Mouse (Mus musculus) bone marrow, adult 2 months (tissue): ENCODE results near the gene Ace. TPM values are rescaled to one million over a fixed set of nuclear protein-coding genes. Genes with fewer than 3 reads are reported as not detected.
"Not testable (repeated sequence)": the region's sequence is repeated elsewhere in the genome, so short reads cannot be mapped to it uniquely, and the experiment has no call there.

Experiments used
- H3K27ac ChIP-seq: fragments of 200-500 bp; 2 replicates; pipeline ENCODE4 v1.5.1; 2012; ENCODE audit warnings: low read depth, mild to moderate bottlenecking, control low read depth, inconsistent platforms, low read length; ENCODE audit not compliant: control insufficient read depth, poor library complexity, insufficient read depth
- H3K4me1 ChIP-seq: fragments of 200-500 bp; 2 replicates; pipeline ENCODE4 v1.6.1; 2011; ENCODE audit warnings: low read length; ENCODE audit not compliant: control insufficient read depth, insufficient read depth
- H3K4me3 ChIP-seq: fragments of 200-500 bp; replicated peaks from 2 replicates; pipeline ENCODE3; 2011; ENCODE audit warnings: mild to moderate bottlenecking, low read depth, low read length, control low read depth; ENCODE audit not compliant: control insufficient read depth
- CTCF ChIP-seq: fragments of 200-500 bp; IDR thresholded peaks from 2 replicates; pipeline ENCODE4 v1.5.1; 2011; ENCODE audit warnings: low read length, control low read depth; ENCODE audit not compliant: control insufficient read depth, insufficient read depth
- POLR2A ChIP-seq: fragments of 200-500 bp; IDR thresholded peaks from 2 replicates; pipeline ENCODE4 v1.6.1; 2011; ENCODE audit warnings: low read depth, mild to moderate bottlenecking, control low read depth, low read length, borderline replicate concordance; ENCODE audit not compliant: control insufficient read depth
- WGBS: fragments of 180-500 bp; shearing (Covaris S2); methylation state at CpG from one replicate; pipeline ENCODE4 v1.1.7; 2018; 5-methylcytosine and 5-hydroxymethylcytosine counted together
- polyA plus RNA-seq: library from polyadenylated mRNA; stranded (reverse); fragments of >200 nt; gene quantifications from 2 replicates; pipeline ENCODE4 v1.2.4, GENCODE M21; 2011; ENCODE audit warnings: low replicate concordance; ENCODE audit not compliant: missing spikeins, insufficient read depth, insufficient read length

Gene Ace
- polyA plus RNA-seq, 1 experiment = 3.9 TPM

GRCm38 (mm10) chr11:106013556-106014225 is 45.9 kb downstream of the Ace start:
- Histone ChIP-seq H3K4me1 (no peaks in the 10 kb centered on the region; the same call in 1 of the 2 replicates), H3K27ac (no peak overlapping the region), H3K4me3 (no peak overlapping the region)
- TF ChIP-seq POLR2A = no peak
- no peak for TF ChIP-seq CTCF
- 67% methylated on average over 11 of the region's 11 CpGs for WGBS

GRCm38 (mm10) chr11:106016440-106016839 is 48.7 kb downstream of the Ace start:
- Histone ChIP-seq H3K4me3 (no peak overlapping the region), H3K27ac (no peak overlapping the region), H3K4me1 (no peaks in the 10 kb centered on the region)
- 67% methylated on average over 5 of the region's 5 CpGs for WGBS
- TF ChIP-seq CTCF = no peak
- no peak for TF ChIP-seq POLR2A

DNA sequence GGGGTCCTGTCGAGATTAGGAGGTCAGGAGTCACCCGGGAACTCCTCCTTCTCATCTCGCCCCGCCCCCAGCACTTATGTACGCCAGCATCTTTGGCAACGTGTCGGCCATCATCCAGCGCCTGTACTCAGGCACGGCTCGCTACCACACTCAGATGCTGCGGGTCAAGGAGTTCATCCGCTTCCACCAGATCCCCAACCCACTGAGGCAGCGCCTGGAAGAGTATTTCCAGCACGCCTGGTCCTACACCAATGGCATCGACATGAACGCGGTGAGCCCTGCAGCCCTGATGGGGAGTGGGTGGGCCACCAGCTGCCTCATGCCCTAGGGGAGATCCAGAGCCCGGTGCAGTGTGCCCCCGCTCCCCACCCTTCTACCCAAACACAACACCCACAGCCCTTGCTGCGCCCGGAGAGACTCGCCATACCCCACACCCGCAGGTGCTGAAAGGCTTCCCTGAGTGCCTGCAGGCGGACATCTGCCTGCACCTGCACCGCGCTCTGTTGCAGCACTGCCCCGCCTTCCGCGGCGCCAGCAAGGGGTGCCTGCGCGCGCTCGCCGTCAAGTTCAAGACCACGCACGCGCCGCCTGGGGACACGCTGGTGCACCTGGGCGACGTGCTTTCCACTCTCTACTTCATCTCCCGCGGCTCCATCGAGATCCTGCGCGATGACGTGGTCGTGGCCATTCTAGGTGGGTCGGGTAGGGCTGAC is 52.5 kb downstream of the Ace start:
- Histone ChIP-seq H3K4me3 (no peak overlapping the region), H3K27ac (no peak overlapping the region; the same call in 1 of the 2 replicates), H3K4me1 (no peaks in the 10 kb centered on the region)
- 2% methylated on average over 50 of the region's 50 CpGs for WGBS
- TF ChIP-seq CTCF (no peak), POLR2A (no peak)

DNA sequence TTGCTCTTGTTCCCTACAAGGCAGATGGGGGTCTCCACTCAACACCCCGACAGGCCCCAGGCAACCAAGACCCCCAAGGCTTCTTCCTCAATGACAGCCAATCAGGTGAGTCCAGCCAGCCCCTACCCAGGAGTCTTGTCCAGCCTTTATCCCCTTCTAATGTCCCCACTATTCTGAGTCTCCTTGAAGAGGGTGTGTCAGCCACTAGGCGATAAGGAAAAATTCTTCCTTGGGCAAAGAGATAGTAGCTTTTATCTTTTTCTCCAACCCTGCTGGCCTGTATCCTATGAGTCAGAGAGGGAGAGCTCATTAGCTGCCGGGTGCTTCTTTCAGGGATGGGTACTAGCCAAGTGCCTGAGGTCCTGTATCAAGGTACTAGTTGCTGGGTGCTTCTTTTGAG is 58.0 kb downstream of the Ace start:
- Histone ChIP-seq H3K4me1 (no peaks in the 10 kb centered on the region), H3K27ac (no peak overlapping the region), H3K4me3 (no peak overlapping the region)
- 56% methylated on average over 3 of the region's 3 CpGs for WGBS
- TF ChIP-seq CTCF (no peak), POLR2A (no peak)

DNA sequence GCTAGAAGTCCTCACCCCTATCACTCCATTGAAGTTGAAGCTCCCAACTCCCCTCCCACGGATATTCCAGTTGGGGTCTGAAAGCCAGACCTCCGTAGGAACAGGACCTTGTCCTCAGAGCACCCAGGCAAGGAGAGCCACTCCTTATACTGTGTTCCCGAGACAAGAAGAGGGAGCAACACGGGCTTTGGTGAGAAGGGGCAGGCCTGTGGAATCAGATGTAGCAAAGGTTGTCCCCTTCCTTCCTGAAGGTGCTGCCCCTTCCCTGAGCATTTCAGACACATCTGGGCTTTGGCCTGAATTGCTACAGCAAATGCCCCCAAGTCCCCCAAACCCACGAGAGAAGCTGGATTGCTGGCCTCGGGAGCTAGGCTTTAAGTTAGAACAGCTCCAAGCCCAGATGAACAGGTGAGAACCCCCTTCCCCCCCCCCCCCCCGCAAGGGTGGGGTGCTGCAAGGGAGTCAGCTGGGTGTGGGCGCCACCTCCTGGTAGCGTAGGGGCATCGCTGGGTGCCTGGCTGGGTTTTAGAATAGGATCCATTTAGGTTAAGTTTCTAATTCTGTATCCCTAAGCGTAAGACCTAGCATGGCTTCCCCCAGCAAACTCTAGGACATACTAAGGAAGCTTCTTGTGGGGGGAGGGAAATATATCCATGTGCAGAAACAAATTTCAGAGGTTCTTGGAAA is 58.9 kb downstream of the Ace start:
- 26% methylated on average over 11 of the region's 11 CpGs for WGBS
- no peak overlapping the region for H3K4me3 ChIP-seq
- no peak for TF ChIP-seq POLR2A
- TF ChIP-seq CTCF = peak; percentile 76
- H3K27ac ChIP-seq = no peak overlapping the region
- no peaks in the 10 kb centered on the region for H3K4me1 ChIP-seq

DNA sequence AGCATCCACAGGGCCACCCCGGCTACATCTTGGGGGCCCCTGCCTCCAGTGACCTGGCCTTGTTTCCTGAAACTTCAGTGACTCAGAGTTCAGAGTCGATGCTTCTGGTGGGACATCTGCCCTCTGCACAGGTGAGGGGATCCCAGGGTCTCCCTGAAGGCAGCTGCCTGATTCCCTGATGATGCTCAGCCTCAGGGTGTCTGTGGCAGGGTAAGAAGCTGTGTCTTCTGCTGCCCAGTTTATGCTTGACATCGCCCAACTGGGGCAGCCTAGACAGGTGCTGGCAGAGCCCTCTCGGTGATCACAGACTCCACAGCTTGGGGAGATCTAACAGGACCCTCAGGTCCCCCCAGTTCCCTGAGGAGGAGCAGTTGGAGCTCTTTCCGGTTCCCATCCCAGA is 59.9 kb downstream of the Ace start:
- Histone ChIP-seq H3K27ac (no peak overlapping the region), H3K4me3 (no peak overlapping the region), H3K4me1 (no peaks in the 10 kb centered on the region)
- WGBS = 90% methylated on average over 5 of the region's 5 CpGs
- TF ChIP-seq CTCF = no peak
- no peak for TF ChIP-seq POLR2A

- not testable (repeated sequence) for H3K27ac ChIP-seq, H3K4me3 ChIP-seq, H3K4me1 ChIP-seq
- 20% methylated on average over 13 of the region's 25 CpGs for WGBS
Observed at GRCm38 (mm10) chr11:106032074-106032473, 64.3 kb downstream of the Ace start.

- Histone ChIP-seq H3K4me3 (peak overlapping the region; percentile 83), H3K27ac (peak overlapping the region; percentile 93), H3K4me1 (peaks cover 1% of the 10 kb centered on the region; the same call in 1 of the 2 replicates)
- no peak for TF ChIP-seq CTCF
- no peak for TF ChIP-seq POLR2A
- 29% methylated on average over 11 of the region's 11 CpGs for WGBS
Observed at GRCm38 (mm10) chr11:106033491-106033919, 65.8 kb downstream of the Ace start.
